Mouse (Mus musculus): Measurements from ENCODE around the gene Scn8a.

DNA sequence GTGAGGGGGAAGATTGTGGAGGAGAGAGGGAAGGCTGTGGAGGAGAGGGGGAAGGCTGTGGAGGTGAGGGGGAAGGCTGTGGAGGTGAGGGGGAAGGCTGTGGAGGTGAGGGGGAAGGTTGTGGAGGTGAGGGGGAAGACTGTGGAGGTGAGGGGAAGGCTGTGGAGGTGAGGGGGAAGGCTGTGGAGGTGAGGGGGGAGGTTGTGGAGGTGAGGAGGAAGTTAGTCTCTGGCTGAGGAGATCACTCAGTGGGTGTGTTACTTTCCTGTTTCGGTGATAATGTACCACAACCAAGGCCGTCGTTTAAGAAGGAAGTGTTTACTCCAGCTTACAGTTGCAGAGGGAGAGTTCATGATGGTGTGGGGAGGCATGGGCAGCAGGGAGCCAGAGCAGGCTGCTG, 12.1 kb upstream of the Scn8a start:
- TF ChIP-seq CTCF (IDR thresholded peaks at IDR 0.05; ENCODE audit: control insufficient read depth, insufficient read depth, insufficient read length) (no peak), USF1 (IDR thresholded peaks at IDR 0.05; ENCODE audit: low read depth) (no peak), MYOD1 (IDR thresholded peaks at IDR 0.05; ENCODE audit: control insufficient read depth, insufficient read length, low read depth) (no peak)
